Mouse (Mus musculus) R1 (cell line): Measurements from ENCODE around the gene Gm10638.

Source experiments
- DNase-seq: peaks from one replicate; pipeline ENCODE4 v3.0.0-alpha.2; 2018; ENCODE audit warnings: low read depth, low spot score

Gene Gm10638

GRCm38 (mm10) chr8:86786498-86786897 lies 41.0 kb downstream of the Gm10638 start:
- peak; percentile 85 for DNase-seq

GRCm38 (mm10) chr8:86787891-86788420 lies 42.5 kb downstream of the Gm10638 start:
- DNase-seq = no peak

- no peak for DNase-seq
These were observed 44.1 kb downstream of the Gm10638 start for GRCm38 (mm10) chr8:86789576-86789975.

GRCm38 (mm10) chr8:86791542-86791941 lies 46.0 kb downstream of the Gm10638 start:
- DNase-seq = no peak

GRCm38 (mm10) chr8:86794716-86795115 lies 49.2 kb downstream of the Gm10638 start:
- no peak for DNase-seq
